ENCODE assay signal across 8 mouse cellular contexts in genomic region chr11:116671112-116671844, GRCm38 (mm10). TPM values are rescaled to one million over a fixed set of nuclear protein-coding genes. Genes with fewer than 3 reads are reported as not detected.
DNase-seq lines count a peak whose midpoint lies in the region; ATAC-seq lines count a peak whose summit lies in the region.

No protein-coding gene starts in this region.

- H3K9ac ChIP-seq in hindbrain, embryonic 15.5 days: peak overlapping the region; percentile 73

- H3K9me3 ChIP-seq in hindbrain, embryonic 15.5 days: no peaks in the 10 kb centered on the region

- peak overlapping the region; percentile 81 for H3K4me2 ChIP-seq in hindbrain, embryonic 15.5 days

- peak; percentile 89 for ATAC-seq in hindbrain, embryonic 15.5 days (ENCODE audit: low FRiP score, low read depth)

- H3K27me3 ChIP-seq in hindbrain, embryonic 15.5 days: no peaks in the 10 kb centered on the region

- peaks cover 26% of the 10 kb centered on the region for H3K36me3 ChIP-seq in hindbrain, embryonic 15.5 days

- peaks cover 40% of the 10 kb centered on the region for H3K4me1 ChIP-seq in hindbrain, embryonic 15.5 days (replicated peaks)

- H3K27ac ChIP-seq in hindbrain, embryonic 15.5 days (replicated peaks): peak overlapping the region; percentile 66

- DNase-seq in R1 (ENCODE audit: low read depth, low spot score): peak; percentile 99
- DNase-seq in cerebellum, postnatal 25 days: peak; percentile 97 to 98
- DNase-seq in frontal cortex, postnatal 25 days (ENCODE audit: low spot score in 2 of 2): peak; percentile 96 to 98
- DNase-seq in left cerebral cortex, adult 11 months (ENCODE audit: low spot score): peak; percentile 93
- DNase-seq in lung, postnatal 4 days: peak; percentile 97 to 98
- DNase-seq in retina, postnatal 7 days (ENCODE audit: low read depth, low spot score): peak; percentile 97
- DNase-seq in urinary bladder, adult 2 months (ENCODE audit: low spot score): peak; percentile 98

- peak overlapping the region; percentile 65 for H3K4me3 ChIP-seq in hindbrain, embryonic 15.5 days

- 2% methylated on average over 45 of the region's 45 CpGs for WGBS in hindbrain, embryonic 15.5 days

RNA-seq across cellular contexts. Expression of gene Cygb, which starts 17.2 kb away (rescaled TPM):
- polyA plus RNA-seq in hindbrain, embryonic 15.5 days (2015; fragmentation: Nextera tagmentation; extraction: Ambion mirVana): 25.7 and 29.1 TPM in 2 replicates
- polyA plus RNA-seq in urinary bladder, adult 2 months (2012; rRNA removed): 156 and 160 TPM in 2 replicates

RNA-seq across cellular contexts. Expression of gene Prcd, which starts 17.9 kb away (rescaled TPM):
- 2.8 and 3.8 TPM in 2 replicates for polyA plus RNA-seq in hindbrain, embryonic 15.5 days (2015; fragmentation: Nextera tagmentation; extraction: Ambion mirVana)
- 2.0 and 3.1 TPM in 2 replicates for polyA plus RNA-seq in urinary bladder, adult 2 months (2012; rRNA removed)

RNA-seq across cellular contexts. Expression of gene Rhbdf2, which starts 44.5 kb away (rescaled TPM):
- polyA plus RNA-seq in hindbrain, embryonic 15.5 days (2015; fragmentation: Nextera tagmentation; extraction: Ambion mirVana): 1.1 and 1.6 TPM in 2 replicates
- 15.4 and 17.0 TPM in 2 replicates for polyA plus RNA-seq in urinary bladder, adult 2 months (2012; rRNA removed)

Comparison
In these comparisons a context has a peak if more than half of its experiments do, and no peak if none do; other contexts are left out.
1. Peak in every context shown above with its lines: DNase-seq, ATAC-seq, H3K4me3 ChIP-seq and H3K27ac ChIP-seq.